Mouse (Mus musculus) thymus, adult 2 months (tissue): ENCODE data around the gene Atp6v1g3. TPM values are rescaled to one million over a fixed set of nuclear protein-coding genes. Genes with fewer than 3 reads are reported as not detected.

Experiments
- DNase-seq: peaks from one replicate; pipeline ENCODE4 v3.0.0; 2021
- H3K27ac ChIP-seq: fragments of 200-500 bp; 2 replicates; pipeline ENCODE4 v1.5.1; 2012; ENCODE audit warnings: low read length, control low read depth; ENCODE audit not compliant: control insufficient read depth, insufficient read depth
- H3K27me3 ChIP-seq: fragments of 200-500 bp; 2 replicates; pipeline ENCODE4 v1.6.1; 2012; ENCODE audit warnings: mild to moderate bottlenecking, low read length, moderate library complexity, mixed read lengths; ENCODE audit not compliant: control insufficient read depth, insufficient read depth
- H3K36me3 ChIP-seq: fragments of 200-500 bp; 2 replicates; pipeline ENCODE4 v1.6.1; 2012; ENCODE audit warnings: mild to moderate bottlenecking, low read length, moderate library complexity; ENCODE audit not compliant: control insufficient read depth, insufficient read depth
- H3K4me1 ChIP-seq: fragments of 200-500 bp; replicated peaks from 2 replicates; pipeline ENCODE4 v1.6.1; 2012; ENCODE audit warnings: low read length; ENCODE audit not compliant: control insufficient read depth, insufficient read depth
- H3K4me3 ChIP-seq: fragments of 200-500 bp; 2 replicates; pipeline ENCODE4 v1.5.1; 2012; ENCODE audit warnings: mild to moderate bottlenecking, low read length, control low read depth, moderate library complexity; ENCODE audit not compliant: control insufficient read depth, insufficient read depth
- CTCF ChIP-seq: fragments of 200-500 bp; IDR thresholded peaks from 2 replicates; pipeline ENCODE4 v1.5.1; 2012; ENCODE audit warnings: mild to moderate bottlenecking, control low read depth, low read length, moderate library complexity, borderline replicate concordance; ENCODE audit not compliant: control insufficient read depth, poor library complexity, insufficient read depth; ENCODE audit errors: extremely low read depth
- POLR2A ChIP-seq: fragments of 200-500 bp; IDR thresholded peaks from 2 replicates; pipeline ENCODE4 v1.6.1; 2012; ENCODE audit warnings: mild to moderate bottlenecking, low read length, control low read depth, moderate library complexity; ENCODE audit not compliant: control insufficient read depth, poor library complexity, insufficient read depth; ENCODE audit errors: extremely low read depth
- WGBS: fragments of 180-500 bp; shearing (Covaris S2); methylation state at CpG from one replicate; pipeline ENCODE4 v1.1.7; 2018; 5-methylcytosine and 5-hydroxymethylcytosine counted together
- polyA plus RNA-seq: library from polyadenylated mRNA; depleted of rRNA; stranded (reverse); fragments of >200 nt; gene quantifications from 2 replicates; pipeline ENCODE4 v1.2.3, GENCODE M21; 2012

Gene Atp6v1g3
- polyA plus RNA-seq, 1 experiment, result 0.07 TPM

DNA sequence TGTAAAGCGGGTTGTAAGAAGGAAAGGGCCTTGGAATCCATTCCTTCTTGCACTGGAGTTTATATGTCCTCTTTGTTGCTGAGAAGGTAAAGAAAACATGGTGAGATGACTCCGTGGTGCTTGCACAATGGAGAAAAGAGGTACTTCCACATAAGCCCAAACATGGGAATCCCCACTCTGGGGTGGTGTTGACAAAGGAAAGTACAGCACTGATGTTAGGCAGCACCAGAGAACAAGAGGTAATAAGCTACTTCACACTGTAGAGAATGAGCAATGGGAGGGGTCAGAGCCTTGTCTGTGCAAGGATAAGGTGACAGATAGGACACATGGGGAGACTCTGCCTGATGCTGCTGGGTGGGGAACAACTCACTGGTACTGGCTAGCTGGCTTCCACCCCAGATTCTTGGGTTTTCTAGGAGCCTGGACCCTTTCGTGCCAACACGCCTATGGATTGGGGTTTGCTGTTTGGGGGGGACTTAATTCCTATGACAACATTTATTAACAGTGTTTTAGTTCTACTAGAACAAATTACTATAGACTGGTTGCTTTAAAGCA is 49.6 kb downstream of the Atp6v1g3 start:
- TF ChIP-seq POLR2A (no peak), CTCF (no peak)
- no peaks in the 10 kb centered on the region for H3K27me3 ChIP-seq
- 89% methylated on average over 4 of the region's 4 CpGs for WGBS
- no peak for DNase-seq
- H3K36me3 ChIP-seq, result no peaks in the 10 kb centered on the region
- H3K4me1 ChIP-seq, result no peaks in the 10 kb centered on the region
- no peak overlapping the region for H3K4me3 ChIP-seq
- peak overlapping the region; percentile 28; the same call in 1 of the 2 replicates for H3K27ac ChIP-seq

DNA sequence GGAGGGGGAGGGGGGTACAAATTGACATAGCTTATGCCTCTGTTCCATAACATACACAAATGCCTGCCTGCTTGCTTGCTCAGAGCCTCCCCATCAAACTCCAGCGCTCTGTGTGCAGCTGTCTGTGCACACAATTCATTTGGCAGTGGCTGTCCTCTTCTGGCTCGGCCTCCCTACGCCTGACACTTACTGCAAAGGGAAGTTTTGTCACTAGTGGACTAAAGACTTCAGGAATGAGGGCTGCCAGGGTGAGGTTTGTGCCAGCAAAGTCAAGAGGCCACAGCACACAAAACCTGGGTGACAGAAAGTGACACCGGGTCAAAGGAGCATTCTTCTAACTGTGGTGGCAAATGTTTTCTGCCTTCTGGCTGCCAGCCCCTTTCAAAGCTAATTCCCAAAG is 52.6 kb downstream of the Atp6v1g3 start:
- 93% methylated on average over 4 of the region's 4 CpGs for WGBS
- Histone ChIP-seq H3K4me3 (no peak overlapping the region), H3K36me3 (no peaks in the 10 kb centered on the region), H3K27ac (no peak overlapping the region), H3K4me1 (no peaks in the 10 kb centered on the region), H3K27me3 (no peaks in the 10 kb centered on the region)
- no peak for TF ChIP-seq CTCF
- no peak for TF ChIP-seq POLR2A
- DNase-seq, result no peak

DNA sequence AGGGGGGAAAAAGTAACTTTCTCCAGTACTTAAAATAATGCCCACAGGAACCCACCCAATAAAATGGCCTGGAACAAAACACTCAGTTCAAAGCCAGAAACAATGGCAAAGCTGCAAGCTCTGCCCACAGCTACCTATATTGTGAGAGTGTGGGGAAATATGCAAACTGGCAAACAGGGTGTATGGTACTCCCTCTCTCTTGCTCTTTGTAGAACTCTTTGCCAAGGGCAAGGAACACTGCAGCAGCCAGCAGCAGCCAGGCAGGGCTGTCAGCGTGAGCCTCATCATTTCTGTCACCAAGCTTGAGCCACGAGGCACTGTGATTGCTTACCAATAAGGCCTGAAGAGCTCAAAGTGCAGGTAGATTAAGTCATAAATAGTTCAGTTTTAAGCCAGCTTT is 53.0 kb downstream of the Atp6v1g3 start:
- H3K4me3 ChIP-seq, result no peak overlapping the region
- no peaks in the 10 kb centered on the region for H3K27me3 ChIP-seq
- no peaks in the 10 kb centered on the region for H3K4me1 ChIP-seq
- DNase-seq, result no peak
- no peak overlapping the region for H3K27ac ChIP-seq
- 93% methylated on average over 2 of the region's 2 CpGs for WGBS
- TF ChIP-seq POLR2A (no peak), CTCF (no peak)
- H3K36me3 ChIP-seq, result no peaks in the 10 kb centered on the region

DNA sequence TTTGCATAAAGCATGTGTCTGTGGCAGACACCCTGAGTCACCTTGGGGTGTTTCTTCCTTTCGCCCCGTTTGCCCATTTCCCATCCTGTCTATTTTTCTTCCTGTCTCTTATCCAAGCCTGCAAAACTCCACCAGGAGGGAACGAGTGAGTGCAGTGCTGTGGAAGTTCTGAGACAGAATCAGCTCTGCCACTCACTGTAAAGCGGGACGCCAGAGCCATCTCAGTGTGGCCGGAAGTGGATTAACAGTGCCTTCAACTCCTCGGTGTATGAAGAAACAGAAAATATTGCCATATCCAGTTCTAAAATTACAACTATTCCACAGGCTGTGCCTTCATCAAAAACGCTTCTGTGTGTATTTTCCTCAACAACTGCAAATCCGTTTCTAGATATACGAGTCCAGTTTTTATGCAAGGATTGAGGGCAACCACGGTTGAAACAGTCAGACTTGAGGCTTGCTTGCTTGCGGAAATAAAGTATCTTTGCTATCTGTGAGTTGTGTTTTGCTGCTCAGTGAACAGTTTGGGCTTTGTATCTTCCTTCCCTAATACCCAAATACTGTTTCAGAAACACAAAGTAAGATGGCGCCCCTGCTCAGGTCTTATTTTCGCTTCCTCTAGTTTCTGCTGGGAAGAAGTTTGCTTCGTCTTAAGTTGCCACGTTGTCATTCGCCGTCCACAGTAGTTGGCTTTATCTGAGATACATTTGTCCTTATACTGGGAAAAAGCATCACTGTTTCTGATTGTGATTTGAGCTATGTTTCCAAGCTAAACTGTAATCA is 54.1 kb downstream of the Atp6v1g3 start:
- WGBS, result 57% methylated on average over 18 of the region's 18 CpGs

DNA sequence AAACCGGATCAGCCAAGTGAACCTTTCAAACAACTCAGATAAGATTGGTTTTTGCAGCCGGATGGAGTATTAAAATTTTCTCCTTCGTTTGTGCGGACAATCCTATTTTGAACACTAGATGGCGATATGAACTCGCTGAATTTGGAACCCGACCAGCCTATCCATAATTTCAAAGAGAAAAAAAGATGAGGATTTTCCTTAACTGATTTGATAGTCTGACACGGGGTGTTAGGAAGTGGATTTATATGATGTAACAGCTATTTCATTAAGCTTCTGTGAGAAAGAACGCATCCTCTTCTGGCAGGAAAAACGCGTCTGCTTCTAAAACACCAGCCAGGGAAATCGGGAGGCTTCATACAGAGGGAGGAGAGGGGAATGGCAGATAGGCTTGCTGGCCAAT is 54.8 kb downstream of the Atp6v1g3 start:
- WGBS, result 21% methylated on average over 12 of the region's 12 CpGs
- no peak overlapping the region for H3K27ac ChIP-seq
- H3K36me3 ChIP-seq, result no peaks in the 10 kb centered on the region
- DNase-seq, result peak; percentile 22
- TF ChIP-seq CTCF (no peak), POLR2A (no peak)
- H3K27me3 ChIP-seq, result no peaks in the 10 kb centered on the region
- H3K4me1 ChIP-seq, result no peaks in the 10 kb centered on the region
- H3K4me3 ChIP-seq, result no peak overlapping the region

More for the DNA sequence above, 54.1 kb downstream of the Atp6v1g3 start:
- Histone ChIP-seq H3K36me3 (no peaks in the 10 kb centered on the region), H3K4me1 (no peaks in the 10 kb centered on the region), H3K27ac (peak overlapping the region; percentile 12), H3K27me3 (no peaks in the 10 kb centered on the region), H3K4me3 (peak overlapping the region; percentile 7; the same call in 1 of the 2 replicates)
- DNase-seq, result peak; percentile 37
- TF ChIP-seq POLR2A, result no peak
- no peak for TF ChIP-seq CTCF

DNA sequence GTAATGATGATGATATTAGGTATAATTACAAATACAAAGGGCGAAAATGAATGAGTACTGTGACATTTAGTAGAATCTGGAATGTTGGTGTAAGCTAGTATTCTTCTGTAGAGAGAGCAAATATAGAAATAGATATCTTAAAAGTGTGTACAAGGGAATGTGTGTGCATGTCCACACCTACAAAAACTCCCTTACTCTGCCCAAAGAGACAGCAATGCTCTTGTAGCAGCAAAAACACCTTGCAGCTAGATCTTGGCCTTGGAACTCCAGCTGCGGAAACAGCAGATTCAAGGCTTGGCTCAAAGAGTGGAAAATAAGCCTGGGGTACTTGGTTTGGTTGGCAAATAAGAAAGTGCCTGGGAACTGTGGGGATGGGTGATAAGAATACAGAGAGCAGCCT is 57.0 kb downstream of the Atp6v1g3 start:
- Histone ChIP-seq H3K27ac (no peak overlapping the region), H3K4me3 (no peak overlapping the region), H3K4me1 (no peaks in the 10 kb centered on the region), H3K27me3 (no peaks in the 10 kb centered on the region), H3K36me3 (no peaks in the 10 kb centered on the region)
- DNase-seq, result no peak
- TF ChIP-seq POLR2A (no peak), CTCF (no peak)
- 99% methylated on average over 2 of the region's 2 CpGs for WGBS
